Mouse (Mus musculus) testis, adult 2 months (tissue): ENCODE data around the gene Prkra.

Experiments
- CTCF ChIP-seq: fragments of 200-500 bp; IDR thresholded peaks from 2 replicates; pipeline ENCODE4 v1.5.1; 2012; ENCODE audit warnings: low read depth, mild to moderate bottlenecking, inconsistent platforms, low read length, moderate library complexity; ENCODE audit not compliant: control insufficient read depth, insufficient read depth, insufficient replicate concordance
- POLR2A ChIP-seq: fragments of 200-500 bp; IDR thresholded peaks from 2 replicates; pipeline ENCODE4 v1.6.1; 2012; ENCODE audit warnings: low read depth, mild to moderate bottlenecking, inconsistent platforms, low read length, moderate library complexity; ENCODE audit not compliant: control insufficient read depth

DNA sequence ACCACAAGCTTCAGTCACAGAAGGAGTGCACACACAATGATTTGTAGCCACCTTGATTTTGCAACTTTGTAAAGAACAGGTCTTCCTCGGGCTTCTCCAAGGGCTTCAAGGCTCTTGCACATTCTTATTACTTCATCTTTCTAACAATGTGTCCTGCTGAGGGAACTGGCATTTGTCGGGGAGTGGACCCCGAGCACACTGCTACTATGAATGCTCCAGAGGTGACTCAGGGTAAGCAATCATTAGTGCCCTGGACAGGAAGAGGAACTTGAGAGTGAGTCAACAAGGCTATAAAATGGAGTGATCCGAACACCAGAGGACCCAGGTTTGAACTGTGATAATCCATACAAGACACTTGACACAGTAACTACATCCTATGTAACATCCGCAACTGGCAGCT is 27.6 kb downstream of the Prkra start:
- TF ChIP-seq CTCF (no peak), POLR2A (no peak)
